Mouse (Mus musculus): ENCODE measurements around the gene Mrm3.

DNA sequence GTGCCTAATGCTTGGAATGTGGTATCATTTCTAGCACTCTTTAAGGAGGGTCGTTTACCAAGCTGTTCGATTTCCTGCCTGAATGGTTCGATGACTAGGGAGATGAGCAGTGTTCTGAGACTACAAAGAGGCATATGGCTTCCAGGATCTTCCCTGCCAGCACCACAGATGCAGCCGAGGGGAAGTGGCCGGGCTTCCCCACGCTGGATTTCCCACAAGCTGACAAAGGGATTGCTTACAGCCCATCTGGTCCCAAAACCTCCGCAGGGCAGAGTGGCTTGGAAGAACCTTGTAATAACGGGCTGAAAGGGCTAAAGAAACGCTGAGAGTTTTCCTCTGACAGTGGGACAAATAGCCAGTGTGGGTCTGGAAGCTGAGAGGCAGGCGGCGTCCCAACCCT, 46.9 kb downstream of the Mrm3 start:
- TF ChIP-seq CTCF (IDR thresholded peaks at IDR 0.05; ENCODE audit: low read depth, low read length) = no peak
- no peak for TF ChIP-seq POLR2A (IDR thresholded peaks at IDR 0.05; ENCODE audit: borderline replicate concordance, low read depth, low read length)

All from bone marrow macrophage, adult 2 months (primary cell).